Mouse (Mus musculus): ENCODE measurements around the gene Uimc1. TPM values are rescaled to one million over a fixed set of nuclear protein-coding genes. Genes with fewer than 3 reads are reported as not detected.

The Uimc1 gene
- polyA plus RNA-seq, 1 experiment = 29.9 TPM

DNA sequence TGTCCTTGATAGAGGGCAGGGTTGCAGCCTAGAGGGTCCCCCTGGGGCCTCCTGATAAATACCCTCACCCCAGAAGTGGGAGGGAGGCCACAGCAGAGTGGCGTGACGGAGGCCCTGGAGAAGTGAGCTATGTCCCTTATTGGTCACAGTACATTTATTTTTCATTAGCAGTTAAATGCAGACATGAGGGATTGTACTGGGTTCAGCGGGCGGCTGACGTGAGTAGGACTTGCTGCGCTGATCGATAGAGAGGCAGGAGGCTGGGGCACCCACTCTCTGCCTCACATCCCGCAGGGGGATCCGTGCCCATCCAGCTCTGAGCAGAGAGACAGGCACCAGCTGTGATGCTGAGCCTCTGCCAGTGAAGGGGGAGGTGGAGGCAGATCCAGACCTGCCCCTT, 112.7 kb downstream of the Uimc1 start:
- H3K27me3 ChIP-seq (ENCODE audit: control insufficient read depth, insufficient read depth, low read length, poor library complexity, severe bottlenecking) = no peaks in the 10 kb centered on the region
- H3K27ac ChIP-seq (ENCODE audit: insufficient read depth, low read length) = no peak overlapping the region
- no peaks in the 10 kb centered on the region for H3K36me3 ChIP-seq (ENCODE audit: control insufficient read depth, insufficient read depth, low read length, poor library complexity, severe bottlenecking)
- no peak overlapping the region for H3K4me3 ChIP-seq (ENCODE audit: low read depth, low read length)
- no peak overlapping the region for H3K9ac ChIP-seq (ENCODE audit: low read depth, poor library complexity, severe bottlenecking)
- H3K9me3 ChIP-seq (replicated peaks; ENCODE audit: control insufficient read depth, insufficient read depth, low read length, poor library complexity, severe bottlenecking) = no peaks in the 10 kb centered on the region
- H3K4me1 ChIP-seq (ENCODE audit: control insufficient read depth, insufficient read depth, low read length) = no peaks in the 10 kb centered on the region
- TF ChIP-seq EP300 (IDR thresholded peaks at IDR 0.05; ENCODE audit: insufficient read depth, low read depth, low read length) (no peak), POLR2A (IDR thresholded peaks at IDR 0.05; ENCODE audit: insufficient read depth, low read length) (no peak), CTCF (IDR thresholded peaks at IDR 0.05; ENCODE audit: low read depth, low read length) (no peak)

GRCm38 (mm10) chr13:54983614-54984013, 116.5 kb downstream of the Uimc1 start:
- H3K27ac ChIP-seq (ENCODE audit: insufficient read depth, low read length) = no peak overlapping the region
- no peak overlapping the region for H3K4me3 ChIP-seq (ENCODE audit: low read depth, low read length)
- no peaks in the 10 kb centered on the region for H3K4me1 ChIP-seq (ENCODE audit: control insufficient read depth, insufficient read depth, low read length)
- H3K27me3 ChIP-seq (ENCODE audit: control insufficient read depth, insufficient read depth, low read length, poor library complexity, severe bottlenecking) = no peaks in the 10 kb centered on the region
- H3K36me3 ChIP-seq (ENCODE audit: control insufficient read depth, insufficient read depth, low read length, poor library complexity, severe bottlenecking) = no peaks in the 10 kb centered on the region
- TF ChIP-seq CTCF (IDR thresholded peaks at IDR 0.05; ENCODE audit: low read depth, low read length) = peak; percentile 77
- TF ChIP-seq POLR2A (IDR thresholded peaks at IDR 0.05; ENCODE audit: insufficient read depth, low read length) = no peak
- H3K9ac ChIP-seq (ENCODE audit: low read depth, poor library complexity, severe bottlenecking) = no peak overlapping the region
- no peaks in the 10 kb centered on the region for H3K9me3 ChIP-seq (replicated peaks; ENCODE audit: control insufficient read depth, insufficient read depth, low read length, poor library complexity, severe bottlenecking)

- H3K27me3 ChIP-seq (ENCODE audit: control insufficient read depth, insufficient read depth, low read length, poor library complexity, severe bottlenecking) = no peaks in the 10 kb centered on the region
- no peaks in the 10 kb centered on the region for H3K4me1 ChIP-seq (ENCODE audit: control insufficient read depth, insufficient read depth, low read length)
- no peak overlapping the region for H3K27ac ChIP-seq (ENCODE audit: insufficient read depth, low read length)
- no peak overlapping the region for H3K4me3 ChIP-seq (ENCODE audit: low read depth, low read length)
- no peaks in the 10 kb centered on the region for H3K36me3 ChIP-seq (ENCODE audit: control insufficient read depth, insufficient read depth, low read length, poor library complexity, severe bottlenecking)
- H3K9ac ChIP-seq (ENCODE audit: low read depth, poor library complexity, severe bottlenecking) = no peak overlapping the region
- TF ChIP-seq EP300 (IDR thresholded peaks at IDR 0.05; ENCODE audit: insufficient read depth, low read depth, low read length) (no peak), POLR2A (IDR thresholded peaks at IDR 0.05; ENCODE audit: insufficient read depth, low read length) (no peak), CTCF (IDR thresholded peaks at IDR 0.05; ENCODE audit: low read depth, low read length) (no peak)
- H3K9me3 ChIP-seq (replicated peaks; ENCODE audit: control insufficient read depth, insufficient read depth, low read length, poor library complexity, severe bottlenecking) = no peaks in the 10 kb centered on the region
Observed at GRCm38 (mm10) chr13:54983001-54983400, 117.1 kb downstream of the Uimc1 start.

DNA sequence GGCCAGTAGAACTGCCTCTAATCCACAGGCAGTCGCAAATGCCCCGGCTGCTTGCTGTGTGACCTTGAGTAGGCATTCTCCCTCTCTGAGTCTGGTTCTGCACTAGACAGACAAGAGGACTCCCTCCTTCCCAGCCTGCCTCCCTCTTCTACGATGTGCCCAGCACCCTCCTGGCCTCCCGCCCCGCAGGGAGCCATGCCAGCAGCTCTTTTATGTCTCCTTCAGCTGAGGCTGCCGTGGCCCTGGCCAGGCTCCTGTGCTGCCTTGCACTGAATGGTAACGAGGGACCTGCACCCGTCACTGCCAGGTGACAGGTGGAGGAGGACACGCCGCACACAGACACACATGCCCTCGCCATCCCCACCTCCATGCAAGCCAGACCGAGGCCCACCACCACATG, 119.1 kb downstream of the Uimc1 start:
- Histone ChIP-seq H3K4me3 (ENCODE audit: low read depth, low read length) (no peak overlapping the region), H3K27me3 (ENCODE audit: control insufficient read depth, insufficient read depth, low read length, poor library complexity, severe bottlenecking) (no peaks in the 10 kb centered on the region), H3K9ac (ENCODE audit: low read depth, poor library complexity, severe bottlenecking) (no peak overlapping the region), H3K4me1 (ENCODE audit: control insufficient read depth, insufficient read depth, low read length) (no peaks in the 10 kb centered on the region), H3K9me3 (replicated peaks; ENCODE audit: control insufficient read depth, insufficient read depth, low read length, poor library complexity, severe bottlenecking) (no peaks in the 10 kb centered on the region), H3K36me3 (ENCODE audit: control insufficient read depth, insufficient read depth, low read length, poor library complexity, severe bottlenecking) (no peaks in the 10 kb centered on the region), H3K27ac (ENCODE audit: insufficient read depth, low read length) (no peak overlapping the region)
- TF ChIP-seq POLR2A (IDR thresholded peaks at IDR 0.05; ENCODE audit: insufficient read depth, low read length) (no peak), CTCF (IDR thresholded peaks at IDR 0.05; ENCODE audit: low read depth, low read length) (no peak), EP300 (IDR thresholded peaks at IDR 0.05; ENCODE audit: insufficient read depth, low read depth, low read length) (no peak)

GRCm38 (mm10) chr13:54978804-54979203, 121.3 kb downstream of the Uimc1 start:
- Histone ChIP-seq H3K4me3 (ENCODE audit: low read depth, low read length) (no peak overlapping the region), H3K4me1 (ENCODE audit: control insufficient read depth, insufficient read depth, low read length) (no peaks in the 10 kb centered on the region), H3K9me3 (replicated peaks; ENCODE audit: control insufficient read depth, insufficient read depth, low read length, poor library complexity, severe bottlenecking) (no peaks in the 10 kb centered on the region), H3K27ac (ENCODE audit: insufficient read depth, low read length) (no peak overlapping the region), H3K36me3 (ENCODE audit: control insufficient read depth, insufficient read depth, low read length, poor library complexity, severe bottlenecking) (no peaks in the 10 kb centered on the region), H3K27me3 (ENCODE audit: control insufficient read depth, insufficient read depth, low read length, poor library complexity, severe bottlenecking) (no peaks in the 10 kb centered on the region), H3K9ac (ENCODE audit: low read depth, poor library complexity, severe bottlenecking) (no peak overlapping the region)
- TF ChIP-seq EP300 (IDR thresholded peaks at IDR 0.05; ENCODE audit: insufficient read depth, low read depth, low read length) (no peak), POLR2A (IDR thresholded peaks at IDR 0.05; ENCODE audit: insufficient read depth, low read length) (no peak), CTCF (IDR thresholded peaks at IDR 0.05; ENCODE audit: low read depth, low read length) (no peak)

Other genes starting within 250 kb of the Uimc1 start
- gene Unc5a, start 150.9 kb downstream of the Uimc1 start, polyA plus RNA-seq (2011; ENCODE audit: insufficient read depth, insufficient read length, low read depth, missing spikeins) = 0.66 and 2.8 TPM in 2 replicates
- not detected in 2 replicates for gene Hk3, start 78.9 kb downstream of the Uimc1 start, polyA plus RNA-seq (2011; ENCODE audit: insufficient read depth, insufficient read length, low read depth, missing spikeins)
- gene Zfp346, start 5.0 kb upstream of the Uimc1 start, polyA plus RNA-seq (2011; ENCODE audit: insufficient read depth, insufficient read length, low read depth, missing spikeins) = 37.0 and 38.2 TPM in 2 replicates
- not detected in 2 replicates for gene Gm17617, start 33.2 kb upstream of the Uimc1 start, polyA plus RNA-seq (2011; ENCODE audit: insufficient read depth, insufficient read length, low read depth, missing spikeins)
- 0.93 and 1.0 TPM in 2 replicates for gene Fgfr4, start 52.3 kb upstream of the Uimc1 start, polyA plus RNA-seq (2011; ENCODE audit: insufficient read depth, insufficient read length, low read depth, missing spikeins)
- gene Nsd1, start 109.5 kb upstream of the Uimc1 start, polyA plus RNA-seq (2011; ENCODE audit: insufficient read depth, insufficient read length, low read depth, missing spikeins) = 162 TPM in 2 replicates
- 230 and 234 TPM in 2 replicates for gene Prelid1, start 220.2 kb upstream of the Uimc1 start, polyA plus RNA-seq (2011; ENCODE audit: insufficient read depth, insufficient read length, low read depth, missing spikeins)
- 40.5 and 42.8 TPM in 2 replicates for gene Rab24, start 221.6 kb upstream of the Uimc1 start, polyA plus RNA-seq (2011; ENCODE audit: insufficient read depth, insufficient read length, low read depth, missing spikeins)
- gene Mxd3, start 229.5 kb upstream of the Uimc1 start, polyA plus RNA-seq (2011; ENCODE audit: insufficient read depth, insufficient read length, low read depth, missing spikeins) = 5.1 and 6.5 TPM in 2 replicates